Comparison of ENCODE assay signal across 12 mouse cellular contexts in genomic region chr10:39630811-39631210, GRCm38 (mm10). TPM values are rescaled to one million over a fixed set of nuclear protein-coding genes. Genes with fewer than 3 reads are reported as not detected.
DNase-seq lines count a peak whose midpoint lies in the region; ATAC-seq and TF ChIP-seq lines count a peak whose summit lies in the region.
"Had no signal": no experiment of that assay in that cellular context is flagged by ENCODE, and none has a peak within 500 bp of the region (broad histone marks: within the 10 kb centered on the region; RNA-seq: fewer than 3 reads in every experiment).

No protein-coding gene starts in this region.

- H3K4me1 ChIP-seq in heart, postnatal 0 days (ENCODE audit: control insufficient read depth, insufficient read depth): peaks cover 34% of the 10 kb centered on the region
- H3K4me1 ChIP-seq in forebrain, embryonic 16.5 days (replicated peaks; ENCODE audit: control insufficient read depth, insufficient read depth, low read length): peaks cover 30% of the 10 kb centered on the region
- H3K4me1 ChIP-seq in midbrain, embryonic 16.5 days (ENCODE audit: control insufficient read depth, insufficient read depth, low read length): peaks cover 36% of the 10 kb centered on the region

- no peaks in the 10 kb centered on the region for H3K9me3 ChIP-seq in heart, postnatal 0 days (replicated peaks; ENCODE audit: control insufficient read depth, low read length)
- no peaks in the 10 kb centered on the region for H3K9me3 ChIP-seq in forebrain, embryonic 16.5 days (ENCODE audit: control insufficient read depth, low read length)
- no peaks in the 10 kb centered on the region for H3K9me3 ChIP-seq in midbrain, embryonic 16.5 days (replicated peaks; ENCODE audit: control insufficient read depth, low read length, poor library complexity, severe bottlenecking)
- H3K9me3 ChIP-seq: embryonic facial prominence, embryonic 13.5 days; G1E; limb, embryonic 13.5 days had no signal

- H3K4me2 ChIP-seq in heart, postnatal 0 days (ENCODE audit: low read depth, low read length): peak overlapping the region; percentile 50; the same call in 1 of the 2 replicates
- H3K4me2 ChIP-seq in forebrain, embryonic 16.5 days (ENCODE audit: low read length): no peak overlapping the region
- no peak overlapping the region for H3K4me2 ChIP-seq in midbrain, embryonic 16.5 days (ENCODE audit: low read length)

- no peak overlapping the region for H3K9ac ChIP-seq in heart, postnatal 0 days (replicated peaks; ENCODE audit: low read depth, low read length)
- H3K9ac ChIP-seq in forebrain, embryonic 16.5 days (replicated peaks; ENCODE audit: low read depth, low read length): 0 out of 2 replicates have a peak overlapping the region, but pooled peaks have one; percentile 20
- no peak overlapping the region; the same call in 1 of the 2 replicates for H3K9ac ChIP-seq in midbrain, embryonic 16.5 days (ENCODE audit: low read depth, low read length)
- H3K9ac ChIP-seq: embryonic facial prominence, embryonic 13.5 days had no signal

- intact Hi-C loops in heart, postnatal 14 days (cut with DNase I): no loop called here

- 36% methylated on average over 6 of the region's 6 CpGs for WGBS in heart, postnatal 0 days
- 56% methylated on average over 6 of the region's 6 CpGs for WGBS in forebrain, embryonic 16.5 days
- WGBS in midbrain, embryonic 16.5 days: 39% methylated on average over 6 of the region's 6 CpGs

- ATAC-seq in heart, postnatal 0 days (ENCODE audit: insufficient read depth, low read depth): peak; percentile 61
- ATAC-seq in forebrain, embryonic 16.5 days: peak; percentile 11; the same call in 1 of the 2 replicates
- ATAC-seq in midbrain, embryonic 16.5 days: peak; percentile 22; the same call in 1 of the 2 replicates
- no peak for ATAC-seq in activated CD4-positive, CD25-positive, alpha-beta regulatory T cell, adult 4 months
- ATAC-seq in erythroblast, adult 5-6 weeks (replicated peaks; ENCODE audit: low FRiP score, poor library complexity, severe bottlenecking): no peak

- no peak overlapping the region for H3K4me3 ChIP-seq in heart, postnatal 0 days (ENCODE audit: low read depth, low read length)
- H3K4me3 ChIP-seq in forebrain, embryonic 16.5 days (replicated peaks; ENCODE audit: low read length): no peak overlapping the region
- no peak overlapping the region for H3K4me3 ChIP-seq in midbrain, embryonic 16.5 days (ENCODE audit: low read depth, low read length)
- H3K4me3 ChIP-seq: embryonic facial prominence, embryonic 13.5 days; limb, embryonic 13.5 days had no signal

- peak overlapping the region; percentile 70 for H3K27ac ChIP-seq in heart, postnatal 0 days (ENCODE audit: low read depth)
- peak overlapping the region; percentile 16 for H3K27ac ChIP-seq in forebrain, embryonic 16.5 days (ENCODE audit: low read length)
- peak overlapping the region; percentile 75 for H3K27ac ChIP-seq in midbrain, embryonic 16.5 days (ENCODE audit: low read length)

- no peak for TF ChIP-seq EP300 in heart, postnatal 0 days (IDR thresholded peaks at IDR 0.05; ENCODE audit: low read depth)

- H3K27me3 ChIP-seq in heart, postnatal 0 days (ENCODE audit: control insufficient read depth, insufficient read depth, low read length): no peaks in the 10 kb centered on the region
- no peaks in the 10 kb centered on the region for H3K27me3 ChIP-seq in forebrain, embryonic 16.5 days (replicated peaks; ENCODE audit: control insufficient read depth, insufficient read depth, low read length)
- H3K27me3 ChIP-seq in midbrain, embryonic 16.5 days (ENCODE audit: control insufficient read depth, insufficient read depth, low read depth, low read length): no peaks in the 10 kb centered on the region
- H3K27me3 ChIP-seq: embryonic facial prominence, embryonic 13.5 days; limb, embryonic 13.5 days had no signal

- H3K36me3 ChIP-seq in heart, postnatal 0 days (replicated peaks; ENCODE audit: control insufficient read depth, insufficient read depth, low read length): peaks cover 24% of the 10 kb centered on the region
- no peaks in the 10 kb centered on the region; the same call in 1 of the 2 replicates for H3K36me3 ChIP-seq in forebrain, embryonic 16.5 days (ENCODE audit: control insufficient read depth, insufficient read depth)
- H3K36me3 ChIP-seq in midbrain, embryonic 16.5 days (ENCODE audit: control insufficient read depth, insufficient read depth, low read length): 0 out of 2 replicates have a peak, but pooled peaks cover 4% of the 10 kb centered on the region
- H3K36me3 ChIP-seq: G1E had no signal

- TF ChIP-seq CTCF in heart, postnatal 0 days (IDR thresholded peaks at IDR 0.05; ENCODE audit: low read depth): no peak

- peak; percentile 25 for DNase-seq in embryo, embryonic 11 days
- DNase-seq in embryo, embryonic 10.5 days (ENCODE audit: low spot score): no peak
- peak; percentile 74 for DNase-seq in heart, postnatal 0 days (ENCODE audit: low spot score)
- no peak for DNase-seq in heart, postnatal 14 days
- DNase-seq: gastrocnemius, postnatal 36 days had no signal

RNA-seq across cellular contexts. Expression of gene Traf3ip2, which starts 18.1 kb away (rescaled TPM):
- 6.4 and 9.9 TPM in 2 replicates for total RNA-seq in heart, postnatal 0 days (2014; rRNA removed; ENCODE audit: low replicate concordance)
- polyA plus RNA-seq in heart, postnatal 0 days (2015; fragmentation: Nextera tagmentation; extraction: Ambion mirVana): 6.3 and 6.4 TPM in 2 replicates
- 1 to 10 TPM; 5.3 to 6.8 TPM for total RNA-seq in heart, postnatal 14 days (2021)
- 6.3 and 6.9 TPM in 2 replicates for polyA plus RNA-seq in forebrain, embryonic 16.5 days (2015; fragmentation: Nextera tagmentation; extraction: Ambion mirVana)
- 5.2 and 6.7 TPM in 2 replicates for polyA plus RNA-seq in midbrain, embryonic 16.5 days (2015; fragmentation: Nextera tagmentation; extraction: Ambion mirVana)
- polyA plus RNA-seq in activated CD4-positive, CD25-positive, alpha-beta regulatory T cell, adult 4 months (2017; shearing (Covaris generic)): 10 to 100 TPM; 33.8 to 34.0 TPM
- not detected in 2 replicates for total RNA-seq in erythroblast, adult 5-6 weeks (2015; ENCODE audit: low replicate concordance)
- 0.70 TPM in 1 of 2 replicates, not detected in the other for total RNA-seq in erythroblast, adult 5-6 weeks (2017; ENCODE audit: low replicate concordance)

Comparison
In these comparisons a context has a peak if more than half of its experiments do, and no peak if none do; other contexts are left out.
1. DNase-seq: peak in embryo, embryonic 11 days (single experiment) and heart, postnatal 0 days (single experiment); none in embryo, embryonic 10.5 days (single experiment) and heart, postnatal 14 days (0 of 2).
2. ATAC-seq: peak in heart, postnatal 0 days (single experiment), forebrain, embryonic 16.5 days (single experiment) and midbrain, embryonic 16.5 days (single experiment); none in activated CD4-positive, CD25-positive, alpha-beta regulatory T cell, adult 4 months (single experiment) and erythroblast, adult 5-6 weeks (single experiment).
3. H3K27ac ChIP-seq: peak in every context shown above with its lines; median percentile 75 in midbrain, embryonic 16.5 days; 70 in heart, postnatal 0 days; 16 in forebrain, embryonic 16.5 days.